Mouse (Mus musculus): ENCODE data around the gene Prg2.

DNA sequence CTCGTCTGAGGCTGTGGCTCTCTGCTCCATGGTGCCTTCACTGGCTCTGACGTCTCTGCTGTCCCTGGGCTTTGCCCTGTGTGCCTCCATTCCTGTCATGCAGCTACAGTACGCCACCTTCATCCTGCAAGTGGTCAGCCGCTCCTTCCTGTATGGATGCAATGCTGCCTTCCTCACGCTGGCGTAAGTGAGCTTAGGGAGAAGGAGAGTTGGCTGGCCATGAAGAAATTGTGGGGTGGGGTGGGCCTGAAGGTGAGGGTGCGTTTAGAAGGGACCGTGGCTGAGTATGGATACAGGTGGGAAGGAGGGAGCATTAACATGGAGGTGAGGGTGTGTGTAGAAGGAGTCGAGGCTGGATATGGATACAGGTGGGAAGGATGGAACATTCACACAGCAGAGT lies 24.8 kb upstream of the Prg2 start:
- no peak for TF ChIP-seq POLR2A (IDR thresholded peaks at IDR 0.05; ENCODE audit: control insufficient read depth in 1 of 2, insufficient read depth in 1 of 2, low read depth in 1 of 2, low read length in 2 of 2, poor library complexity in 1 of 2)
- TF ChIP-seq ETS1 (IDR thresholded peaks at IDR 0.05; ENCODE audit: low read depth, low read length): no peak
- TF ChIP-seq JUND (IDR thresholded peaks at IDR 0.05; ENCODE audit: low read depth, low read length): no peak
- no peak for TF ChIP-seq SMC3 (IDR thresholded peaks at IDR 0.05; ENCODE audit: low read depth, low read length)
- no peak for TF ChIP-seq NRF1 (IDR thresholded peaks at IDR 0.05; ENCODE audit: insufficient read depth, low read depth, low read length, poor library complexity, severe bottlenecking)
- no peak for TF ChIP-seq KAT2A (conservative IDR thresholded peaks at IDR 0.05; ENCODE audit: low read depth, low read length)
- no peak for TF ChIP-seq POLR2AphosphoS2 (IDR thresholded peaks at IDR 0.05; ENCODE audit: low read length)
- TF ChIP-seq TAL1 (IDR thresholded peaks at IDR 0.05; ENCODE audit: low read length): no peak
- no peak for TF ChIP-seq GATA1 (IDR thresholded peaks at IDR 0.05; ENCODE audit: low read depth, low read length)

Data from MEL (cell line).